Mouse (Mus musculus) liver, adult 2 months (tissue): ENCODE measurements around the gene Lama2. TPM values are rescaled to one million over a fixed set of nuclear protein-coding genes. Genes with fewer than 3 reads are reported as not detected.

Experiments
- DNase-seq: peaks from one replicate; pipeline ENCODE4 v3.0.0-alpha.2; 2011; ENCODE audit warnings: low read depth, low spot score; ENCODE audit errors: extremely low read depth
- H3K27ac ChIP-seq: fragments of 200-500 bp; replicated peaks from 2 replicates; pipeline ENCODE4 v1.5.1; 2012; ENCODE audit warnings: low read depth, mild to moderate bottlenecking, control low read depth, inconsistent platforms, low read length; ENCODE audit not compliant: insufficient read depth
- H3K27me3 ChIP-seq: fragments of 200-500 bp; 2 replicates; pipeline ENCODE4 v1.6.1; 2012; ENCODE audit warnings: mild to moderate bottlenecking, moderate library complexity, low read length, inconsistent platforms; ENCODE audit not compliant: control insufficient read depth, insufficient read depth
- H3K36me3 ChIP-seq: fragments of 200-500 bp; 2 replicates; pipeline ENCODE4 v1.6.1; 2012; ENCODE audit warnings: low read length, inconsistent platforms; ENCODE audit not compliant: control insufficient read depth, insufficient read depth
- H3K4me1 ChIP-seq: fragments of 200-500 bp; 2 replicates; pipeline ENCODE4 v1.6.1; 2011; ENCODE audit warnings: low read length; ENCODE audit not compliant: control insufficient read depth, insufficient read depth
- H3K4me3 ChIP-seq: fragments of 200-500 bp; 2 replicates; pipeline ENCODE4 v1.5.1; 2011; ENCODE audit warnings: low read depth, mild to moderate bottlenecking, control low read depth, low read length, moderate library complexity; ENCODE audit not compliant: insufficient read depth
- H3K79me2 ChIP-seq: fragments of 200-500 bp; 2 replicates; pipeline ENCODE4 v1.6.1; 2012; ENCODE audit warnings: inconsistent platforms, mild to moderate bottlenecking, low read length, moderate library complexity; ENCODE audit not compliant: control insufficient read depth, insufficient read depth
- H3K9ac ChIP-seq: fragments of 200-500 bp; 2 replicates; pipeline ENCODE4 v1.6.1; 2012; ENCODE audit warnings: low read depth, mild to moderate bottlenecking, control low read depth, inconsistent platforms, low read length
- CTCF ChIP-seq: fragments of 200-500 bp; IDR thresholded peaks from 2 replicates; pipeline ENCODE4 v1.5.1; 2011; ENCODE audit warnings: low read depth, low read length, control low read depth
- POLR2A ChIP-seq: fragments of 200-500 bp; IDR thresholded peaks from 2 replicates; pipeline ENCODE4 v1.6.1; 2011; ENCODE audit warnings: low read length, control low read depth; ENCODE audit not compliant: insufficient read depth; ENCODE audit errors: extremely low read depth
- WGBS: fragments of 180-500 bp; shearing (Covaris S2); methylation state at CpG from one replicate; pipeline ENCODE4 v1.1.7; 2018; 5-methylcytosine and 5-hydroxymethylcytosine counted together
- polyA plus RNA-seq: library from polyadenylated mRNA; depleted of rRNA; stranded (reverse); fragments of >200 nt; gene quantifications from 2 replicates; pipeline ENCODE4 v1.2.3, GENCODE M21; 2012
- total RNA-seq: library from RNA; depleted of rRNA; stranded (reverse); fragments of >200 nt; gene quantifications from 2 replicates; pipeline ENCODE4 v1.2.3, GENCODE M21; 2014

Lama2 gene
- total and polyA plus RNA-seq, 2 experiments = 1.1 to 1.9 TPM

GRCm38 (mm10) chr10:27193986-27194908, 425.3 kb downstream of the Lama2 start:
- no peak for DNase-seq
- H3K4me3 ChIP-seq = no peak overlapping the region
- H3K36me3 ChIP-seq = no peaks in the 10 kb centered on the region
- no peaks in the 10 kb centered on the region for H3K79me2 ChIP-seq
- no peak overlapping the region for H3K9ac ChIP-seq
- no peaks in the 10 kb centered on the region for H3K27me3 ChIP-seq
- WGBS = 89% methylated on average over 8 of the region's 8 CpGs
- no peak for TF ChIP-seq CTCF
- no peak for TF ChIP-seq POLR2A
- H3K27ac ChIP-seq = no peak overlapping the region
- H3K4me1 ChIP-seq = no peaks in the 10 kb centered on the region

GRCm38 (mm10) chr10:27188630-27189365, 430.8 kb downstream of the Lama2 start:
- WGBS = 81% methylated on average over 9 of the region's 9 CpGs
- no peaks in the 10 kb centered on the region for H3K36me3 ChIP-seq
- H3K4me1 ChIP-seq = no peaks in the 10 kb centered on the region
- no peaks in the 10 kb centered on the region for H3K79me2 ChIP-seq
- TF ChIP-seq POLR2A = no peak
- TF ChIP-seq CTCF = no peak
- H3K27me3 ChIP-seq = no peaks in the 10 kb centered on the region
- no peak for DNase-seq
- no peak overlapping the region for H3K9ac ChIP-seq
- H3K4me3 ChIP-seq = no peak overlapping the region
- no peak overlapping the region for H3K27ac ChIP-seq

GRCm38 (mm10) chr10:27184185-27184584, 435.4 kb downstream of the Lama2 start:
- H3K79me2 ChIP-seq = no peaks in the 10 kb centered on the region
- no peak for DNase-seq
- no peak overlapping the region for H3K27ac ChIP-seq
- no peak overlapping the region for H3K9ac ChIP-seq
- no peak overlapping the region for H3K4me3 ChIP-seq
- WGBS = 91% methylated on average over 5 of the region's 5 CpGs
- TF ChIP-seq POLR2A (no peak), CTCF (no peak)
- no peaks in the 10 kb centered on the region for H3K27me3 ChIP-seq
- H3K4me1 ChIP-seq = no peaks in the 10 kb centered on the region
- H3K36me3 ChIP-seq = no peaks in the 10 kb centered on the region

GRCm38 (mm10) chr10:27174271-27174670, 445.3 kb downstream of the Lama2 start:
- no peak overlapping the region for H3K27ac ChIP-seq
- H3K27me3 ChIP-seq = no peaks in the 10 kb centered on the region
- H3K36me3 ChIP-seq = no peaks in the 10 kb centered on the region
- H3K4me3 ChIP-seq = no peak overlapping the region
- H3K79me2 ChIP-seq = no peaks in the 10 kb centered on the region
- 64% methylated on average over 2 of the region's 2 CpGs for WGBS
- TF ChIP-seq POLR2A (no peak), CTCF (no peak)
- DNase-seq = no peak
- no peak overlapping the region for H3K9ac ChIP-seq
- H3K4me1 ChIP-seq = no peaks in the 10 kb centered on the region

GRCm38 (mm10) chr10:27164738-27165137, 454.8 kb downstream of the Lama2 start:
- H3K4me1 ChIP-seq = no peaks in the 10 kb centered on the region
- no peaks in the 10 kb centered on the region for H3K79me2 ChIP-seq
- 69% methylated on average over 3 of the region's 3 CpGs for WGBS
- no peak for DNase-seq
- no peak overlapping the region for H3K4me3 ChIP-seq
- no peak overlapping the region for H3K9ac ChIP-seq
- H3K36me3 ChIP-seq = no peaks in the 10 kb centered on the region
- H3K27me3 ChIP-seq = no peaks in the 10 kb centered on the region
- no peak for TF ChIP-seq POLR2A
- no peak for TF ChIP-seq CTCF
- H3K27ac ChIP-seq = no peak overlapping the region

GRCm38 (mm10) chr10:27162364-27162763, 457.2 kb downstream of the Lama2 start:
- Histone ChIP-seq H3K27ac (no peak overlapping the region), H3K4me3 (no peak overlapping the region), H3K79me2 (no peaks in the 10 kb centered on the region), H3K4me1 (no peaks in the 10 kb centered on the region), H3K36me3 (no peaks in the 10 kb centered on the region), H3K27me3 (no peaks in the 10 kb centered on the region), H3K9ac (no peak overlapping the region)
- WGBS = 75% methylated on average over 2 of the region's 2 CpGs
- DNase-seq = peak; percentile 52
- TF ChIP-seq POLR2A (no peak), CTCF (peak; percentile 28)
